Mouse (Mus musculus) E14TG2a.4 (cell line): ENCODE results near the gene Ercc1.

Source experiments
- CTCF ChIP-seq: conservative IDR thresholded peaks from 2 replicates; pipeline ENCODE4 v1.5.1; 2014; ENCODE audit warnings: low read length
- POU5F1 ChIP-seq: IDR thresholded peaks from 2 replicates; pipeline ENCODE4 v1.6.1; 2014; ENCODE audit warnings: low read length, borderline replicate concordance

DNA sequence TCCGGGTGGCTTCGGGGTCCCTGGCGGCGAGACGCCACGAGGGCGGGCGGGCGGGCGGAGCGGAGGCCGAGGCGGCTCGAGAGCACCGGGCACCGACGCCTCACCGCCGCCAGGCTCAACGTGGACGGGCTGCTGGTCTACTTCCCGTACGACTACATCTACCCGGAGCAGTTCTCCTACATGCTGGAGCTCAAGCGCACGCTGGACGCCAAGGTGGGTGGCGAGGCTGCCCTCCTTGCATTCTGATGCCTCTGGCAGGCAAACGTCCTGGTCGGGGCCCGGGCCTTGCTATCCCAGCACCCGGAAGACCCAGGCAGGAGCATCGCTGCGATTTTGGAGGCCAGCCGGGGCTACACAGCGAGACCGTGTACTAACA is 37.6 kb downstream of the Ercc1 start:
- TF ChIP-seq CTCF (no peak), POU5F1 (no peak)
